Mouse (Mus musculus) heart, postnatal 4 days (tissue): Measurements from ENCODE around the gene Cbwd1. TPM values are rescaled to one million over a fixed set of nuclear protein-coding genes. Genes with fewer than 3 reads are reported as not detected.

Experiments
- DNase-seq: peaks from one replicate; pipeline ENCODE4 v3.0.0; 2021
- total RNA-seq, 2 experiments: library from RNA; stranded (reverse); gene quantifications; 2 replicates each; pipeline ENCODE4 v1.2.3; 2021

Gene Cbwd1
- total RNA-seq, 2 experiments from 2014 or later = 11.5 to 12.9 TPM

GRCm38 (mm10) chr19:24972701-24973390 is 11.4 kb upstream of the Cbwd1 start:
- DNase-seq = no peak

- no peak for DNase-seq
Observed at GRCm38 (mm10) chr19:24971307-24971706, 9.9 kb upstream of the Cbwd1 start.

- DNase-seq = no peak
Observed at GRCm38 (mm10) chr19:24966941-24967340, 5.5 kb upstream of the Cbwd1 start.

- DNase-seq = no peak
Observed at GRCm38 (mm10) chr19:24966203-24966602, 4.8 kb upstream of the Cbwd1 start.

GRCm38 (mm10) chr19:24958531-24958930 is 2.9 kb downstream of the Cbwd1 start:
- peak; percentile 13 for DNase-seq

DNA sequence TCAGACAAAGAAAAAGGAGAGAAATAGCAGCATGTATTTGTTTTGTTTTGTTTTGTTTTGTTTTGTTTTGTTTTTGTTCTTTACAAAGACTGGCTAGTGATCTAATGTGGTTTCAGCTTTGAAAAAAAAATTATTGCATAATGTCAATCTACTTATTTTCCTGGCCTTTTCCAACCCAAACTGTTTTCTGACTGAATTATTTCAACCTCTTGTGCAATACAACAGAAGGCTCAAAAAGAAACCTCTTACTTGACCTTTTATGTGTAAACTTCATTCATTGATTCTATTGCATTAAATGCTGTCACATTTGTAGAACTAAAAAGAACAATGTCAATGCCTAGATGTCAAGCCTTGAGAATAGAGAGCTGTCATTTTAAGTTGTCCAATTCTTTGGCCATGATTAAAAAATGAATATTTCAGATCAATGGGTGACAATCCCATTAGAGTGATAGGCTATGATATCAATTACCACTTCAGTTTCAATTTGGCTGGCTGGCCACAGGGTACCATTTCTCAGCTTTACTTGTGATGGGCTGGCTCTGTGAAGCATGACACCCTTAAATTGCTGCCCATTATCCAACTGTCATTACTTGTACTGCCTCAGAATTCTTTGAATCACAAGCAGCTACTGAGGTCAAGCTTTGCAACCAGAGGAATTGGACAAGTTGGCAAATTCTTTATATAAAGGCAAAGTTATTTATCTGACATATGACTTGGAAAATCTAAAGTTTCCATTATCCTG is 15.7 kb downstream of the Cbwd1 start:
- no peak for DNase-seq

DNA sequence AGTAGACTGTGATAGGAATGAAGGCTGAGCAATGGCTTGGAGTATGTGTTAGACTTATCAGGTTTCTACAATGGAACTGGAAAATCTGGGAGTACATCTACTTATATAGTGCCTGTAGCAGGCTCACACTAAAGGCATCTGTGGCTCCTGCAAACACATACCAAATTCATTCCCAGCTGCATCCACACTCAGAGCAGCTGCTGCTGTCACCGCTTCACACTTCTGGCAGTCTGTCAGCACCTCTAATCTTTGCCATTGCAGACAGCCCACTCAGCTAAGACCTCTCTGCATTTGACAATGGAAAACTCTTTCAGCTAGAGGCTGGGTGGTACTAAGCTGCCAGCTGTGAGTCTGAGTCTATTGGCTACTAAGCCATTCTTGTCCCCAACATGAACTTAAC is 24.3 kb downstream of the Cbwd1 start:
- DNase-seq = peak; percentile 74

DNA sequence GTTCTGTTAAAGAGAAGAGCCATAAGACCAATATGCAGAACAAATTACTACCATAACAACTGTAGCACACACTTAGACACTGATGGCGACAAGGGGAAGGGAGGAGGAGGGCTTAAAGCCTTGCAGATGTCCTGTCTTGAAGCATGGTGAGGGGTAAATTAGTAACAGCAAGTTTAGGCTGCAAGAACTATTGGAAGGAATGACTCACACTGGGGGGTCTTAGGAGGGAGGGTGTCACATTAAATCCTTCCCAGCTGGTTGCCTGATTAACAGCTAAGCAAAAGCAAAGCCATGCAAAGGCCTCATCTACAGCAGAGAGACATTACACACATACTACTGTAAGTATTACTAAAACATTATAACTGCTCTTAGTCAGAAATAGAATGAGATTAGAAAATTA is 32.4 kb downstream of the Cbwd1 start:
- DNase-seq = no peak

DNA sequence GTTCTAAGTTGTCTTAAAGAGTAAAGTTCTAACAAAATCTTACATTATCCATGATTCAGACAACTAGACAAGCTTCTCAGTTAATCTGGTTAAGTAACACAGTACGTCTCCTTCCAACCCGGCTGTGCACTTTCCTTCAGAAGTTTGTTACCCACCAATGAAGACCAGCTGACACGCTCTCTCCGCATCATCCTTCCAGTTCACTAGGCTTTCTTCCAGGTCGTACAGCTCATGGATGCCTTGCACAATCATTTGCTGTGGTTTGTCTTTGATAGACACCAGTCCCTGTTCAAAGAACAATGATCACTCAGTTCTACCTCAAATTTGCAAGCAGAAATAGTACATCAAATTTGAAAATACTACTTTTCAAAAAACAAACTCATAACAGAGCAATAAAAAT is 40.5 kb downstream of the Cbwd1 start:
- DNase-seq = no peak

DNA sequence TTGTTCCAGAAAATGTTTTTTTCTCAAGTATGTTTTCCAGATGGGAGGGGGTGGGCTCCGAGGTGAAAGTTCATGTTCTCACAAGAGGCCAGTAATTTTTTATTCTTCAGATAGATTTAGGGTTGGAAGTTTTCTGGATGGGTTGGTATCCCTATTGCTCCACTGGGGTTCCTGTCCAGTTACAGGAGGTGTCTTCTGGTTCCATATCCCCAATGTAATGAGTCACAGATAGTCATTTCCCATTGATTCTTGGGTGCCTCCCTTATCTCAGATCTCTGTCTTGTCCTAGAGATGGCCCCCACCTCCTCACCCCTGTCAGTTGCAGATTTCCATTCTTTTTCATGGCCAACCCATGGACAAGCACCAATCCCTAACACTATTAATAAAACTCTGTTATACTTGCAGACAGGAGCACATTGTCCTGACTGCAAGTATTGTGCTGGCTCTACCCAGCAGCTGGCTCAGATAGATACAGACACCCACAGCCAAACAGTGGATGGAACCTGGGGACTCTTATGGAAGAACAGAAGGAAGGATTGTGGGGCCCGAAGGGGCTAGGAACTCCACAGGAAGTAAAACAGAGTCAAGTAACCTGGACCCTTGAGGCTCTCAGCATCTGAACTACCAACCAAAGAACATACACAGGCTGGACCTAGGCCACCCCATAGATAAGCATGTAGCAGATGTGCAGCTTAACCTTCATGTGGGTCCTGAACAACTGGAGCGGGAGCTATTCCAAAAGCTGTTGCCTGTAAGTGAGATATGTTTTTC is 52.8 kb downstream of the Cbwd1 start:
- no peak for DNase-seq

GRCm38 (mm10) chr19:24907655-24908054 is 53.8 kb downstream of the Cbwd1 start:
- DNase-seq = no peak

- DNase-seq = no peak
Observed at GRCm38 (mm10) chr19:24902821-24903220, 58.6 kb downstream of the Cbwd1 start.

DNA sequence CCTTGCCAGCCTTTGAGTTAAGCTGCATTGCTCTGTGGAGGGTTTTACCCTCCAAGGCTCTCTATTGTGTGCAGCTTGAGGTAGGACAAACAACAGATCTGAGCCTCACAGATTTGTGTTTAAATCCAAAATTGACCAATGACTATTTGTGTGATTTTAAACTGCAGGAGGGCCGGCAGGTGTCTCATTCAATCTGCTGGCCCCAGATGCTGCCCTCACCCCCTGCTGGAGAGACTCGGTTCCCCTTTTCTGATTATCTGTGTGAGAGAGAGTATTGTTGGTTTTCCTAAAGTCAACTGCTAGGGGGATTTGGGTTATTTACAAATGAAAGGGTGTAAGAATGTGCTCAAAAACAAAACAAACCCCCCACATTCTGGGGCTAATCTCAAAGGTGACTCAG is 59.2 kb downstream of the Cbwd1 start:
- DNase-seq = no peak

GRCm38 (mm10) chr19:24901666-24902065 is 59.7 kb downstream of the Cbwd1 start:
- no peak for DNase-seq

DNA sequence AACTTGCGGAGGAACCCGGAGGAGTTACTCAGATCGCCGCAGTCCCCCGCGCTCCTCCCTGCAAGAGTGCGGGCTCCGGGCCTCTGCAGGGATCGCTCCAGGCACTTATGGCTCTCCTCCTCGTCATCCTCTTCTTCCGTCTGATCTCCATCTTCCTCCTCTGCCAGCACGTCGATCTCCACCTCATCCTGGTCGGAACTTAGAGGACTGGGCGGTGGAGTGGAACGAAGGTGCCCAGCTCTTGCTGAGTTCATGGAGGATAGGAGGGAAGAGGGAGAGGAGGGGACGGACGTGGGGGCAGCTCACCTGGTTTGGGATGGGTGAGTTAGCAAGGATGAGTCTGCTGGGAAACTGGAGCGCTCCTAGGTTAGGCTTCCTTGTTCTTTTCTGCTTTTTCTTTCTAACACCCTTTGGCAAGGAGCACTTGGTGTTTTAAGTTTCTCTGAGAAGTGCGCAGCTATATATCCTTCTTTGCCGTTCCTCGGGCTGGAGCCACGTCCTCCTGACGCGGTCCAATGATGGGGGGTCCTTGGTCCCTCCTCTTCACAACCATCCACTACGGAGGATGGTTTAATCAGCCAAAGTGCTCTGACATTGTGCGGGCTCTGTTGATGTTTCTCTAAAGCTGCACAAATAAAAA is 60.7 kb downstream of the Cbwd1 start, which contains the start of gene Foxd4:
TSS of gene Foxd4 (minus strand) at position 617 of the 640 bp plus-strand sequence.
- DNase-seq = no peak

DNA sequence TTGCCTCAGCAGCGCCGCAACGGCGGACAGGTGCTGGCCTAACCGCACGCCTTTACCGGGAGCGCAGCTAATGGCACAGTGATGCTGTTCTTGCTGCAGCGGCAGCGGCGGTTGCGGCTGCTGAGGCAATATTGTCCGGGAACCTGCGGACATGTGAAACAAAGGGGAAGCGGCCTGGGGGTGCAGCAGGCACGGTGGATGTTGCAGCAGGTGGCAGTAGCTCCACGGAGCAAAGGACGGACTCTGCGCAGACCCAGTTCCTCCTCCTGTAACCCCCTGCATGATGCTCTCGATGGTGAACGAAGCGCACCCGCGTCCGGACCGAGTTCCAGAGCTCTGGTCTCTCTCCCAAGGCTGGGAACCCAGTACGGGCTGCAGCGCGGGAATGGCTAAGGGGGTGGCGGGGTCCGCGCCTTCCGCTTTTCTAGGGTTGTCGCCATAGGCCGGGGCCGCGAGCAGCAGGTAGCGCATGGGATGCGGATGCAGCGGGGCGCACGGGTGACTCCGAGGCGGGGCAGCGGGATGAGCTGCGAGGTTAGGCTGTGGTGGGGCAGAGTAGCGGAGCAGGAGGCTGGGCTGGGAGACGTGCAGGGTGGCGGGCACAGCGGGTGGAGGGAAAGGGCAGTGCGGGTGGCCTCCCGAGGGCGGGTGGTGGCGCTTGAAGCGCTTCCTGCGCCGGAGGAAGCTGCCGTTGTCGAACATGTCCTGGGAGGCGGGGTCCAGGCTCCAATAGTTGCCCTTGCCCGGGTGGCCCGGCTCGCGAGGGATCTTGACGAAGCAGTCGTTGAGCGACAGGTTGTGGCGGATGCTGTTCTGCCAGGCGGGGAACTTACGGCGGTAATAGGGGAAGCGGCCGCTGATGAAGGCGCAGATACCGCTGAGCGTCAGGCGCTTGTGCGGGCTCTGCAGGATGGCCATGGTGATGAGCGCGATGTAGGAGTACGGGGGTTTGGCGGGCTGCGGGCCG is 61.5 kb downstream of the Cbwd1 start:
- DNase-seq = peak; percentile 12

DNA sequence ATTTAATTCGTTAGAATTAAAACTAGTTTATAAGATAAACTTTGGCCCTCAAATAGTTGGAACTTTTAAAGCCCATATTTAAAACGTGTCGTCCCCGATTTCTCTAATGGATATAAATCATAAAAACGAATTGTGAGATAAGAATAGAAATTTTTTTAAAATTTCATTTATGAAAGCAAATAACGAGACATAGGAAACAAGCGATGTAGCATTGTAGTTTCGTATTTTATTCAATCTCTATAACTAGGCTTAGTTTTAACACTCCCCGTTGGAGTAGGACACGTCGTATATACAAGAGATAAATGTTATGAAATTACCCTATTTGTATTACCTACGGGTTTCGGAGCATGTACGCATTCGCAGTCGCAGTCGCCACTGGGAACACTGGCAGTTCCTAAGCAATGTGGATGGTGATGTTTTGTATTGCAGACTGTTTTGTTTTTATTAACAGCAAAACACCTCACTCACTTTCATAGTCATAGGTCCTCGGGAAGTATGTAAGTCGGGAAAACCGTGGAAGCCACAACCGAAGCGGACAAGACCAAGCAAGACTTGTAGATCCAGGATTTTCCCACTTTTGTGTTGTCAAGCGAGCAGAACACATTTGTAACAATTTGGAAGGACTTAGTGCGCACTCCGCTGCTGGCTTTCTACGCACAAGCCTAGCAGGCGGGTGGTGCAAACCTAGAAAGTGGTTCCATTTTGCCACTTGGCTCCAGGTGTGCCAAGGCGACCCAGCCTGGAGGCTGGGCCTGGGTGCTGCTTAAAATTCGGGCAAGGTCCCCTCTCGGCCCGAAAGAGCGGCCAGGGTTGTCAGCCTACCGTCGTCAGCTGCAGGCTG is 62.5 kb downstream of the Cbwd1 start:
- DNase-seq = peak; percentile 11

DNA sequence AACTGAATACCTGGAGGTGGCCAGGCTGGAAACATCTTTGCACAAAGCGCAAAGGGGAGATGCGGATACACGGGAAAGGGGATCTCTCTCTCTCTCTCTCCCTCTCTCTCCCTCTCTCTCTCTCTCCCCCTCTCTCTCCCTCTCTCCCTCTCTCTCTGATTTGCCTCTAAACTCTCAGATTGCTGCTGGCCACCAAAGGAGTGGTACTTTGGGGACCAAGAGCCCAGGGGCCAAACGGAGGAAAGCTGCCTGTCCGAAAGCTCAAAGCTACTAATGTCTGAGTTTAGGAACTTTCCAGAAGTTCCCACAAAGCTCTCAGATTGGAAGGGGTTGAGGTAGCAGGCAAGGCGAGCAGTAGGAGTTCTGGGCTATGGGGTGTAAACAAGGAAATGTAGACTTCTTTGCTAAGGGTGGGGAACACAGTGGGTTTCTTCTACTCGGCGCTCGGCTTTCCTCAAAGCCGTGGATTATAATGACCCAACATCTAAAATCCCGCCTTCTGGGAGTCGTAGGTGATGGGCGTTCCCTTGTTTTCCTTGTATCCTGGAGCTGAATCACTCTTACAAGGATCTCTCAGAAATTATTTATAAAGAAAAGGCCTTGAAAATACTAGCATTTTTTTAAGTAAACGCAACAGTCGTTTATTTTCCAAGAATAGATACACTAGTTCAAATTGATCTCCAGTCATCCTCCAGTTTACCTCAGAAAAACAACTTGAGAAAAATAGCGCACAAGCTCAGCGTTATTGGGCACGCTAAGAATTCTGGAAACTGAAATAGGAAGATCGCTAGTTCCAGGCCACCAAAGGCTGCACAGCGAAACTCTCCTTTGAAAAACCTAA is 63.3 kb downstream of the Cbwd1 start:
- peak; percentile 7 for DNase-seq
